Mouse (Mus musculus): ENCODE results near the gene Pnliprp1.

DNA sequence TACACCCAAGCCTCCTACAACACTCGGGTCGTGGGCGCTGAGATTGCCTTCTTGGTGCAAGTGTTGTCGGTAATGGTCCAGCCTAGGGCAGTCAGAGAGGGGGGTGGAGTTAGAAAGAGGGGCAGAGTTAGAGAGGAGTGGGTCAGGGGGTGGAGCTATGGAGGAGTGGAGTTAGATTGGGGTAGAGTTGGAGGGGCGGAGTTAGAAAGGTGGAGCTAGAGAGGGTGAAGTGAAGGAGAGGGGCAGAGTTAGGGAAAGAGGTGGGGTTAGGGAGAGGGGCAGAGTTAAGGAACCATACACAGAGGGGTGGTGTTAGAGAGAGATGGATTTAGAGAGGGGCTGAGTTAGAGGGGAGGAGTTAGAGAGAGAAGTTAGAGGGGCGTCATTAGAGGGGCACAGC, 33.6 kb downstream of the Pnliprp1 start:
- TF ChIP-seq CTCF (IDR thresholded peaks at IDR 0.05; ENCODE audit: insufficient read depth, low read depth, low read length) = no peak
- no peak for TF ChIP-seq POLR2A (IDR thresholded peaks at IDR 0.05; ENCODE audit: insufficient read depth, low read depth, low read length)
